Mouse (Mus musculus) limb, embryonic 11.5 days (tissue): ENCODE results near the gene Ccnt2. TPM values are rescaled to one million over a fixed set of nuclear protein-coding genes. Genes with fewer than 3 reads are reported as not detected.

Experiments
- ATAC-seq: fragments of 200-750 bp; cut with Nextera tagmentation; 2 replicates; pipeline ENCODE4 v1.8.0; 2017; ENCODE audit warnings: low read depth; ENCODE audit not compliant: insufficient number of reproducible peaks, low FRiP score, low TSS enrichment
- DNase-seq: peaks from one replicate; pipeline ENCODE4 v3.0.0-alpha.2; 2015; ENCODE audit warnings: low spot score
- H3K27ac ChIP-seq: fragments of 300-500 bp; sonication (generic); replicated peaks from 2 replicates; pipeline ENCODE4 v1.5.1; 2014; ENCODE audit warnings: low read depth, mild to moderate bottlenecking, low read length
- H3K27me3 ChIP-seq: fragments of 300-500 bp; sonication (generic); 2 replicates; pipeline ENCODE4 v1.6.1; 2014; ENCODE audit warnings: mild to moderate bottlenecking, low read length, mixed read lengths; ENCODE audit not compliant: control insufficient read depth, insufficient read depth
- H3K36me3 ChIP-seq: fragments of 300-500 bp; sonication (generic); 2 replicates; pipeline ENCODE4 v1.6.1; 2014; ENCODE audit warnings: mild to moderate bottlenecking, low read length, moderate library complexity, mixed read lengths; ENCODE audit not compliant: control insufficient read depth, insufficient read depth
- H3K4me1 ChIP-seq: fragments of 300-500 bp; sonication (generic); 2 replicates; pipeline ENCODE4 v1.6.1; 2014; ENCODE audit warnings: low read length, mixed read lengths; ENCODE audit not compliant: control insufficient read depth, insufficient read depth
- H3K4me2 ChIP-seq: fragments of 300-500 bp; sonication (generic); 2 replicates; pipeline ENCODE4 v1.6.1; 2014; ENCODE audit warnings: low read depth, mild to moderate bottlenecking, moderate library complexity; ENCODE audit not compliant: severe bottlenecking
- H3K4me3 ChIP-seq: fragments of 300-500 bp; sonication (generic); 2 replicates; pipeline ENCODE4 v1.5.1; 2014; ENCODE audit warnings: low read depth, low read length
- H3K9ac ChIP-seq: fragments of 300-500 bp; sonication (generic); 2 replicates; pipeline ENCODE4 v1.6.1; 2014; ENCODE audit warnings: mild to moderate bottlenecking, low read length
- H3K9me3 ChIP-seq: fragments of 300-500 bp; sonication (generic); 2 replicates; pipeline ENCODE4 v1.6.1; 2016; ENCODE audit warnings: low read length; ENCODE audit not compliant: control insufficient read depth
- WGBS: fragments of 180-500 bp; shearing (Covaris S2); extraction: QIAGEN DNeasy Blood & Tissue Kit; methylation state at CpG from one replicate; pipeline ENCODE4 v1.1.7; 2014; 5-methylcytosine and 5-hydroxymethylcytosine counted together
- polyA plus RNA-seq: library from polyadenylated mRNA; unstranded; fragments of >200 nt; fragmentation: Nextera tagmentation; extraction: Ambion mirVana; gene quantifications from 2 replicates; pipeline ENCODE4 v1.2.1, GENCODE M21; 2014

The Ccnt2 gene
- polyA plus RNA-seq, 1 experiment from 2014 or later, result 90.7 TPM

DNA sequence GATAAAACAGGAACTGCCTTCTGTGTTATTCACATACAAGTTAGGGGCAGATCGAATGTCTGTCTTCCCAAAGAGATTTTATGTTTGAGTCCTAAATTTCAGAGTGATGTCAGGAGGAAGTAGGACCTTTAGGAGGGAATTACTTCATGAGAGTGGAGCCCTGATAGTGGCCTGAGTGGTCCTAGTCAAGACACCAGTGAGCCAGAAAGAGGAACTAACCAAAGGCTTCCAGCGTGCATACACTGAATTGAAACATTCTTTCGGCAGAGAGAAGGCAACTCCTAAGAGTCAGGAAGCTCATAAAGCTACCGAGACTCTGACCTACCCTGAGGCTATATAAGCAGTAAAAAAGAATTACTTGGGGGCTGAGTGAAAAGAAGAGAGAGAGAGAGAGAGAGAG is 62.7 kb downstream of the Ccnt2 start:
- Histone ChIP-seq H3K9me3 (no peaks in the 10 kb centered on the region), H3K4me1 (no peaks in the 10 kb centered on the region), H3K4me2 (no peak overlapping the region), H3K9ac (no peak overlapping the region), H3K27ac (no peak overlapping the region), H3K36me3 (no peaks in the 10 kb centered on the region), H3K4me3 (no peak overlapping the region), H3K27me3 (no peaks in the 10 kb centered on the region)
- ATAC-seq (no peak), DNase-seq (no peak)
- 48% methylated on average over 4 of the region's 4 CpGs for WGBS

DNA sequence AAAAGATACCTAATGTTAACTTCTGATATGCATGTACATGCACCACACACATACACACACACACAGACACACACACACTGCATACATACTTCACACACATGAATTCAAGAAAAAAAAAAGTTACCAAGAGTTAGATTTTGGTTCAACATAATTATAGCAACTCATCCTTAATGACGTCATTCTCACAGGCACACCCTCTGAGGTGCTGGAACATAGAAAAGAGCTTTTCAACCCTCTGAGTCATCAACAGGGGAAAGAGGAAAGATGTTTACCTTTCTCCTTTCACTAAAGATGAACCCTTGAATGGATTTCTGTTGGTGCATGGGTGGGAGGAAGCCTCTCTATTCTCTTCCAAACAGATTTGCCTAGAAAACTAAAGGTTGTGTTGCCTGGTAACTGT is 64.6 kb downstream of the Ccnt2 start:
- WGBS, result 83% methylated on average over 1 of the region's 1 CpGs
- no peak for DNase-seq

DNA sequence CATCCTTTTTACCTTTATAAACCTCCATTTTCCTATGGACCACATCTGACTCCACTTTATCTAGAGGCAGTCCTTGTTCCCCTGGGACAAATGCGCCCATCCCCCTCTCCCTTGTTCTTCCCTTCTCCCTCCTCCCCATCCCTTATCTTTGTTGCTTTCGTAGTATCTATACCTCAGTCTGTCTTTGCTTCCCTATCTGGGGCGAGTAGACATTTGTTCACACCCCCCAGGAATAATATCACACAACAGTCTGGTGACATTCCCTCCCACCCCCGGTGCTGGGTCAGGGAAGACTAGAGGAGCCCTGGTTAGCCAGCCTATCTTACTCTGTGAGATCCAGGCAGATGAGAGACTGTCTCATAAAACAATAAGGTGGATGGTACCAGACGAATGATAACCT is 71.5 kb downstream of the Ccnt2 start:
- Histone ChIP-seq H3K27me3 (no peaks in the 10 kb centered on the region), H3K4me2 (no peak overlapping the region), H3K9me3 (no peaks in the 10 kb centered on the region), H3K4me1 (no peaks in the 10 kb centered on the region), H3K4me3 (no peak overlapping the region), H3K9ac (no peak overlapping the region), H3K36me3 (no peaks in the 10 kb centered on the region), H3K27ac (no peak overlapping the region)
- ATAC-seq (no peak), DNase-seq (no peak)
- 87% methylated on average over 5 of the region's 5 CpGs for WGBS

More for the DNA sequence above, 64.6 kb downstream of the Ccnt2 start:
- no peak overlapping the region for H3K4me3 ChIP-seq
- H3K27ac ChIP-seq, result no peak overlapping the region
- no peak overlapping the region for H3K4me2 ChIP-seq
- no peaks in the 10 kb centered on the region for H3K9me3 ChIP-seq
- no peaks in the 10 kb centered on the region for H3K4me1 ChIP-seq
- H3K9ac ChIP-seq, result no peak overlapping the region
- H3K27me3 ChIP-seq, result no peaks in the 10 kb centered on the region
- no peak for ATAC-seq
- no peaks in the 10 kb centered on the region for H3K36me3 ChIP-seq

DNA sequence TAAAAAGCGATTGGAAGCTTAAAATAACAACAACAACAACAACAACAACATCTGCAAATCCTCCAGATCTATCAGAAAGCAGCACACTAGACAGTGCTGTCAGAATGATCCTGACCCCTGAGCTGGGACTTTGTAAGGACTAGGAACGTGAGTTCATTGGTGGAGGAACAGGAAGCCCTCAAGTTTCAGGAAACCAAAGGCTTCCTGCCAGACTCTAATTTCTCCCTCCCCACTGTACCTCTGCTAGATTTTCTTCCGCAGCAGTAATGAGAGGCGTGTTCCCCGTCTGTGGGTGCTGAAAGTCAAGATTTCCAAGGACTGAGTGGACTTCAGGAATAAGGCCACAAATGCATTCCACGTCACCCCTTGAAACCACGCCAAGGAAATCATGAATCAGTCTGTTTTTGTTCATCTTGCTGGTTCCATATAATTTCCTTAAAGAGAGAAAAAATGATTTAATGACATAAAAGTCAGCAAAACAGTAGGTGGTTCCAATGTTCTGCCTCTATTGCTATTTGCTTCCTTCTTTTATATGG is 76.2 kb downstream of the Ccnt2 start:
- H3K27me3 ChIP-seq, result no peaks in the 10 kb centered on the region
- H3K27ac ChIP-seq, result no peak overlapping the region
- no peaks in the 10 kb centered on the region for H3K9me3 ChIP-seq
- no peaks in the 10 kb centered on the region for H3K4me1 ChIP-seq
- no peak for ATAC-seq
- no peak for DNase-seq
- no peak overlapping the region for H3K4me3 ChIP-seq
- H3K4me2 ChIP-seq, result no peak overlapping the region
- no peaks in the 10 kb centered on the region for H3K36me3 ChIP-seq
- WGBS, result 73% methylated on average over 7 of the region's 7 CpGs
- no peak overlapping the region for H3K9ac ChIP-seq

DNA sequence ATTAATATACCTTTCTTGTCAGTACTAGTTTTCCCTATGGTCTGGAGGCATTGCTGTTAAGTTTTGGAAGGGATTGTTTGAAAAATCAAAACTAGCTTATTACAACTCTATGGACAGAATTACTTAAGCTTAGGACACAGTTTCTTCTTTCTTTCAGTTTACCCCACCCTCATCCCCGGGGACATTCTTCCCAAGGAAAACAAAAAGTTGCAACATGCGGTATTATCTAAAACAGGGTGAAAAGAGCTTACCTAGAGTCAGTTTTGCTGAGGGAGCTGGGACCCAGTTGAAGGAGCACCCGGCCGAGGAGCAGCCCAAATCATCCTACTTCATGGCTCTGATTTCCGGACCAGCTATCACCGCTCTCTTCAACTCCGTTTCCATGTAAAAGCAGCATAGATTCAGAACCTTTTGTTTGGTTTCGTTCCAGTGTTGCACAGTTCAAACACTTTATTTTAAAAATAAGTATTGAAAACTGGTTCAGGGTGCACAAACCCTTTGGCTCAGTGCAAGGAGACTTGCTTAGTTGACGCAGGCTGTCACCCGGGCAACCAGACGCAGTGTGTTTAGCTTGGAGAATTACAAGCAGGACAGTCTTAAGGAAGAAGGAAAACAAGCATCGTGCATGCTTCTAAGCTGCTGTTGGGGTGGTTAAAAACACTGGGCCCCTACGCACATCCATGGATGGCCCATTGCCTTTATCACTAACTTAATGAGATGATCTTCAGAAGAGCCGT is 80.7 kb downstream of the Ccnt2 start, which contains the start of gene Map3k19:
Map3k19 (minus strand) TSS at position 546 of the 737 bp plus-strand sequence.
- Histone ChIP-seq H3K9me3 (no peaks in the 10 kb centered on the region), H3K4me2 (no peak within 1 kb of the TSS), H3K36me3 (no peaks in the 10 kb centered on the region), H3K4me1 (no peaks in the 10 kb centered on the region), H3K4me3 (no peak within 1 kb of the TSS), H3K27ac (no peak within 1 kb of the TSS), H3K9ac (no peak within 1 kb of the TSS), H3K27me3 (no peaks in the 10 kb centered on the region)
- ATAC-seq (no peak), DNase-seq (no peak)
- WGBS, result 85% methylated on average over 14 of the region's 14 CpGs

Other genes with a start within 250 kb of the Ccnt2 start
- 6.6 and 7.9 TPM in 2 replicates for gene Tmem163, start 94.6 kb upstream of the Ccnt2 start, polyA plus RNA-seq
- 0.28 and 0.29 TPM in 2 replicates for gene Acmsd, start 44.8 kb upstream of the Ccnt2 start, polyA plus RNA-seq
- not detected in 2 replicates for gene Map3k19, start 80.9 kb downstream of the Ccnt2 start, polyA plus RNA-seq
- 17.3 and 18.6 TPM in 2 replicates for gene Rab3gap1, start 94.6 kb downstream of the Ccnt2 start, polyA plus RNA-seq